ENCODE assay signal across 15 mouse cellular contexts in genomic region chr13:9297689-9298088, GRCm38 (mm10).
"Had no signal": no experiment of that assay in that cellular context is flagged by ENCODE, and none has a peak within 500 bp of the region (broad histone marks: within the 10 kb centered on the region; RNA-seq: fewer than 3 reads in every experiment).

No protein-coding gene starts in this region.

- H3K27me3 ChIP-seq: liver, embryonic 13.5 days; midbrain, embryonic 15.5 days; neural tube, embryonic 13.5 days had no signal

- H3K27ac ChIP-seq: liver, embryonic 13.5 days; midbrain, embryonic 15.5 days; neural tube, embryonic 13.5 days; stomach, postnatal 0 days had no signal

- H3K4me2 ChIP-seq: liver, embryonic 13.5 days; midbrain, embryonic 11.5 days; midbrain, embryonic 15.5 days; neural tube, embryonic 13.5 days had no signal

- H3K4me1 ChIP-seq: liver, embryonic 13.5 days; neural tube, embryonic 13.5 days had no signal

- H3K4me3 ChIP-seq: liver, embryonic 13.5 days; midbrain, embryonic 15.5 days; neural tube, embryonic 13.5 days had no signal

- DNase-seq: kidney, adult 9 months; kidney, postnatal 14 days; kidney, postnatal 4 days; liver, embryonic 13.5 days; lung, adult 2 months; lung, postnatal 14 days; lung, postnatal 4 days; right cerebral cortex, adult 18-20 months; right cerebral cortex, postnatal 14 days; right cerebral cortex, postnatal 4 days; thymus, postnatal 25 days had no signal

- H3K9ac ChIP-seq: liver, embryonic 13.5 days; midbrain, embryonic 15.5 days; neural tube, embryonic 13.5 days had no signal

- H3K36me3 ChIP-seq: liver, embryonic 13.5 days; midbrain, embryonic 15.5 days; neural tube, embryonic 13.5 days had no signal

- H3K9me3 ChIP-seq: liver, embryonic 13.5 days; midbrain, embryonic 15.5 days; neural tube, embryonic 13.5 days had no signal

- ATAC-seq: midbrain, embryonic 15.5 days had no signal
